Mouse (Mus musculus) liver, embryonic 16.5 days (tissue): ENCODE measurements around the gene Uqcc2. TPM values are rescaled to one million over a fixed set of nuclear protein-coding genes. Genes with fewer than 3 reads are reported as not detected.

Source experiments
- ATAC-seq: fragments of 200-750 bp; cut with Nextera tagmentation; 2 replicates; pipeline ENCODE4 v1.8.0; 2017; ENCODE audit warnings: low read depth, mild to moderate bottlenecking, moderate number of reproducible peaks, moderate library complexity
- H3K27ac ChIP-seq: fragments of 300-500 bp; sonication (generic); 2 replicates; pipeline ENCODE4 v1.5.1; 2014; ENCODE audit warnings: mild to moderate bottlenecking, low read length
- H3K27me3 ChIP-seq: fragments of 300-500 bp; sonication (generic); 2 replicates; pipeline ENCODE4 v1.6.1; 2014; ENCODE audit warnings: low read depth, low read length, mixed read lengths; ENCODE audit not compliant: control insufficient read depth, insufficient read depth
- H3K36me3 ChIP-seq: fragments of 300-500 bp; sonication (generic); 2 replicates; pipeline ENCODE4 v1.6.1; 2014; ENCODE audit warnings: mild to moderate bottlenecking; ENCODE audit not compliant: control insufficient read depth, insufficient read depth
- H3K4me1 ChIP-seq: fragments of 300-500 bp; sonication (generic); 2 replicates; pipeline ENCODE4 v1.6.1; 2014; ENCODE audit warnings: low read depth, low read length, mixed read lengths; ENCODE audit not compliant: control insufficient read depth
- H3K4me2 ChIP-seq: fragments of 300-500 bp; sonication (generic); 2 replicates; pipeline ENCODE4 v1.6.1; 2014; ENCODE audit warnings: low read depth, low read length, mixed read lengths
- H3K4me3 ChIP-seq: fragments of 300-500 bp; sonication (generic); 2 replicates; pipeline ENCODE4 v1.5.1; 2014; ENCODE audit warnings: low read depth, mild to moderate bottlenecking, low read length
- H3K9ac ChIP-seq: fragments of 300-500 bp; sonication (generic); 2 replicates; pipeline ENCODE4 v1.6.1; 2014; ENCODE audit warnings: low read depth, low read length
- H3K9me3 ChIP-seq: fragments of 300-500 bp; sonication (generic); replicated peaks from 2 replicates; pipeline ENCODE4 v1.6.1; 2016; ENCODE audit warnings: low read length; ENCODE audit not compliant: control insufficient read depth
- WGBS: fragments of 180-500 bp; shearing (Covaris S2); extraction: QIAGEN DNeasy Blood & Tissue Kit; methylation state at CpG from one replicate; pipeline ENCODE4 v1.1.7; 2014; ENCODE audit not compliant: insufficient replicate concordance; 5-methylcytosine and 5-hydroxymethylcytosine counted together
- polyA plus RNA-seq: library from polyadenylated mRNA; unstranded; fragments of >200 nt; fragmentation: Nextera tagmentation; extraction: Ambion mirVana; gene quantifications from 2 replicates; pipeline ENCODE4 v1.2.1, GENCODE M21; 2015

Uqcc2 gene
- polyA plus RNA-seq, 1 experiment from 2014 or later, result 130 TPM

GRCm38 (mm10) chr17:27125185-27125584, 8.5 kb downstream of the Uqcc2 start:
- 34% methylated on average over 12 of the region's 12 CpGs for WGBS
- H3K4me1 ChIP-seq, result peaks cover 18% of the 10 kb centered on the region
- no peaks in the 10 kb centered on the region for H3K27me3 ChIP-seq
- no peak for ATAC-seq
- H3K9me3 ChIP-seq, result no peaks in the 10 kb centered on the region
- no peak overlapping the region for H3K4me3 ChIP-seq
- H3K36me3 ChIP-seq, result peaks cover 3% of the 10 kb centered on the region; the same call in 1 of the 2 replicates
- H3K27ac ChIP-seq, result no peak overlapping the region
- H3K4me2 ChIP-seq, result no peak overlapping the region
- no peak overlapping the region for H3K9ac ChIP-seq

- H3K9ac ChIP-seq, result no peak overlapping the region
- no peak overlapping the region for H3K4me2 ChIP-seq
- no peaks in the 10 kb centered on the region for H3K9me3 ChIP-seq
- peaks cover 15% of the 10 kb centered on the region for H3K4me1 ChIP-seq
- peak; percentile 74 for ATAC-seq
- H3K27me3 ChIP-seq, result no peaks in the 10 kb centered on the region
- H3K36me3 ChIP-seq, result peaks cover 3% of the 10 kb centered on the region; the same call in 1 of the 2 replicates
- WGBS, result 75% methylated on average over 7 of the region's 7 CpGs
- H3K27ac ChIP-seq, result peak overlapping the region; percentile 41
- no peak overlapping the region for H3K4me3 ChIP-seq
Observed at GRCm38 (mm10) chr17:27123813-27124375, 9.8 kb downstream of the Uqcc2 start.

GRCm38 (mm10) chr17:27123103-27123502, 10.6 kb downstream of the Uqcc2 start:
- 46% methylated on average over 2 of the region's 2 CpGs for whole genome bisulfite sequencing
- no peak overlapping the region for H3K4me2 ChIP-seq
- no peak overlapping the region for H3K9ac ChIP-seq
- H3K36me3 ChIP-seq, result peaks cover 3% of the 10 kb centered on the region; the same call in 1 of the 2 replicates
- ATAC-seq, result no peak
- no peaks in the 10 kb centered on the region for H3K27me3 ChIP-seq
- no peak overlapping the region for H3K27ac ChIP-seq
- no peaks in the 10 kb centered on the region for H3K9me3 ChIP-seq
- peaks cover 15% of the 10 kb centered on the region for H3K4me1 ChIP-seq
- H3K4me3 ChIP-seq, result no peak overlapping the region

- ATAC-seq, result no peak
- H3K36me3 ChIP-seq, result peaks cover 3% of the 10 kb centered on the region; the same call in 1 of the 2 replicates
- no peak overlapping the region for H3K27ac ChIP-seq
- H3K9me3 ChIP-seq, result no peaks in the 10 kb centered on the region
- H3K4me2 ChIP-seq, result no peak overlapping the region
- H3K4me3 ChIP-seq, result no peak overlapping the region
- H3K9ac ChIP-seq, result no peak overlapping the region
- no peaks in the 10 kb centered on the region for H3K27me3 ChIP-seq
- peaks cover 15% of the 10 kb centered on the region for H3K4me1 ChIP-seq
- 73% methylated on average over 11 of the region's 11 CpGs for WGBS
Observed at GRCm38 (mm10) chr17:27122701-27123100, 11.0 kb downstream of the Uqcc2 start.

- H3K36me3 ChIP-seq, result peaks cover 3% of the 10 kb centered on the region; the same call in 1 of the 2 replicates
- H3K4me3 ChIP-seq, result no peak overlapping the region
- peak; percentile 78 for ATAC-seq
Observed at GRCm38 (mm10) chr17:27121781-27122180, 11.9 kb downstream of the Uqcc2 start.

GRCm38 (mm10) chr17:27121266-27121665, 12.4 kb downstream of the Uqcc2 start:
- no peak overlapping the region for H3K9ac ChIP-seq

More at GRCm38 (mm10) chr17:27121781-27122180, 11.9 kb downstream of the Uqcc2 start:
- no peaks in the 10 kb centered on the region for H3K9me3 ChIP-seq
- H3K9ac ChIP-seq, result no peak overlapping the region
- peak overlapping the region; percentile 45; the same call in 1 of the 2 replicates for H3K27ac ChIP-seq
- H3K4me2 ChIP-seq, result no peak overlapping the region
- peaks cover 15% of the 10 kb centered on the region for H3K4me1 ChIP-seq
- no peaks in the 10 kb centered on the region for H3K27me3 ChIP-seq
- 64% methylated on average over 7 of the region's 7 CpGs for WGBS

GRCm38 (mm10) chr17:27120561-27121024, 13.1 kb downstream of the Uqcc2 start:
- H3K9me3 ChIP-seq, result no peaks in the 10 kb centered on the region
- peaks cover 3% of the 10 kb centered on the region; the same call in 1 of the 2 replicates for H3K36me3 ChIP-seq
- H3K27ac ChIP-seq, result no peak overlapping the region
- H3K4me1 ChIP-seq, result peaks cover 15% of the 10 kb centered on the region
- WGBS, result 28% methylated on average over 18 of the region's 18 CpGs
- no peak overlapping the region for H3K4me2 ChIP-seq
- no peak overlapping the region for H3K9ac ChIP-seq
- H3K27me3 ChIP-seq, result no peaks in the 10 kb centered on the region
- no peak overlapping the region for H3K4me3 ChIP-seq
- no peak for ATAC-seq

More at GRCm38 (mm10) chr17:27121266-27121665, 12.4 kb downstream of the Uqcc2 start:
- H3K36me3 ChIP-seq, result peaks cover 3% of the 10 kb centered on the region; the same call in 1 of the 2 replicates
- H3K9me3 ChIP-seq, result no peaks in the 10 kb centered on the region
- 70% methylated on average over 14 of the region's 14 CpGs for WGBS
- H3K27me3 ChIP-seq, result no peaks in the 10 kb centered on the region
- no peak for ATAC-seq
- H3K4me2 ChIP-seq, result no peak overlapping the region
- no peak overlapping the region for H3K27ac ChIP-seq
- peaks cover 15% of the 10 kb centered on the region for H3K4me1 ChIP-seq
- no peak overlapping the region for H3K4me3 ChIP-seq

GRCm38 (mm10) chr17:27119954-27120353, 13.8 kb downstream of the Uqcc2 start:
- H3K4me2 ChIP-seq, result no peak overlapping the region
- no peak overlapping the region for H3K4me3 ChIP-seq
- no peak overlapping the region for H3K27ac ChIP-seq
- no peak for ATAC-seq
- WGBS, result 67% methylated on average over 8 of the region's 8 CpGs
- no peak overlapping the region for H3K9ac ChIP-seq
- H3K36me3 ChIP-seq, result peaks cover 3% of the 10 kb centered on the region; the same call in 1 of the 2 replicates
- H3K27me3 ChIP-seq, result no peaks in the 10 kb centered on the region
- H3K4me1 ChIP-seq, result peaks cover 15% of the 10 kb centered on the region
- H3K9me3 ChIP-seq, result no peaks in the 10 kb centered on the region

GRCm38 (mm10) chr17:27119540-27119895, 14.2 kb downstream of the Uqcc2 start:
- Histone ChIP-seq H3K36me3 (peaks cover 3% of the 10 kb centered on the region; the same call in 1 of the 2 replicates), H3K27me3 (no peaks in the 10 kb centered on the region), H3K9ac (no peak overlapping the region), H3K4me1 (peaks cover 15% of the 10 kb centered on the region), H3K4me3 (no peak overlapping the region), H3K4me2 (no peak overlapping the region), H3K27ac (no peak overlapping the region), H3K9me3 (no peaks in the 10 kb centered on the region)
- 77% methylated on average over 4 of the region's 4 CpGs for WGBS
- ATAC-seq, result no peak
